Mouse (Mus musculus): Measurements from ENCODE around the gene Tmem248. TPM values are rescaled to one million over a fixed set of nuclear protein-coding genes. Genes with fewer than 3 reads are reported as not detected.
A peak's percentile ranks its signal among the peaks of the same experiment; 100 is the strongest.

Tmem248 gene
- 10 to 100 TPM; 41.3 to 41.7 TPM for total RNA-seq (2021)

GRCm38 (mm10) chr5:130216781-130217180 lies at the start of gene Tmem248:
Gene Tmem248 (plus strand): TSS chr5:130217081.
- no peak for DNase-seq
- intact Hi-C loops (cut with DNase I): no loop called here

GRCm38 (mm10) chr5:130169109-130169508 lies 47.8 kb upstream of the Tmem248 start:
- DNase-seq: peak in 1 of 2 experiments; percentile 23
- intact Hi-C loops (cut with DNase I): no loop called here

DNA sequence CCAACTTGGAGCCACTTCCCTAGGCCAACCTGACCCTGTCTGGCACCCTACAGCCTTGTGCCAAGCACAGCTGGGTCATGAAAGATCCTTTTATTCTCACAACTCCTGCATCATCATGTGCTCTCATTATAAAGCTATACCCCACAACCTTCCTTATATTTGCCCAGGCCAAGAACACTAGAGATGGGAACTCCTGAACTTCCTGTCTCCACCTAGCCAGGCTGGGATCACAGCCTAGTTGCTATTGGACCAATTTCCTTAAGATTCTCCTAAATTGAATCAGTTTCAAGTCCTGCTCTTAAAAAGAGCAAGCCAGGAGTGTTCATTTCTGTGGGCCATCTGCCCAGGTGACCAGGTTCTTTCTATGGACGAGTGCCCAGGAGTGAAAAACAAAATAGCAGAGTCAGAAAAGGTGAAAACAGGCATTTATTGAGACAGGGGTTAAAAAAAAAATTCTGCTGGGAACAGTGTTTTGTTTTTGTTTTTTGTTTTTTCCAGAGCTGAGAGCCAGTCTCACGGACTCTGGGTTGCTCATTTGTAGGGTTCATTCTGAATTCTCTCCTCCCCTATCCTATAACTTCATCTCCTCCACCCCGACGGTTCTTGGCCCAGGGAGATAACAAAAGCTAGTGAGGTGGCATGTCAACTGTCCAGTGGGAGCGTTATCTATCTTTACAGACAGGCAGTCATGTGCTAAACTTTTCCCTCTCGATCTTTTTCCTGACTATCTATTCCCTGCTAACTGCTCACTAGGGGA lies 46.0 kb upstream of the Tmem248 start:
- DNase-seq: no peak
- intact Hi-C loops (cut with DNase I): loop anchor here (5.0 kb wide), 1 partner anchor 51 kb away; no protein-coding TSS in a partner anchor

- peak; percentile 97 to 98 for DNase-seq
- intact Hi-C loops (cut with DNase I): loop anchor here (5.0 kb wide), 1 partner anchor 51 kb away; no protein-coding TSS in a partner anchor
Measured at GRCm38 (mm10) chr5:130171423-130171954, 45.4 kb upstream of the Tmem248 start, which contains the start of gene Rabgef1. Gene Rabgef1 (plus strand): TSS chr5:130171798.

- intact Hi-C loops (cut with DNase I): loop anchor here (5.0 kb wide), 1 partner anchor 50 kb away; no protein-coding TSS in a partner anchor
- DNase-seq: peak in 1 of 2 experiments; percentile 73
Measured at GRCm38 (mm10) chr5:130171956-130172601, 44.8 kb upstream of the Tmem248 start.

DNA sequence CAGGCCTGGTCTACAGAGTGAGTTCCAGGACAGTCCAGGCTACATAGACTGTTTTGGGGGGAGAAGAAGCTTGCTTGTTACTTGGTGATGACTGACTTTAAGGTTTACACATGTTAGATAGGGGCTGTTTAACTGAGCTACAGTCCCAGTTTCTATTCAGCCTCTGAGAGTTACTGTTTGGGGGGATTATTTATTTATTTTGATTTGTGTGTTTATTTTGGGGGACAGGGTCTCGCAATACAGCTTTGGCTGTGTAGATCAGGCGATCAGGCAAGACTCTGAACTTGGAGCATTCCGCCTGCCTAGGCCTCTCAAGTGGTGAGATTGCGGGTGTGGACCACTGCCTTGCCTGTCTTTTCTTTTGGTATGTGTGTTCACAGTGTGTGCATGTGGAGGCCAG lies 43.9 kb upstream of the Tmem248 start:
- no peak for DNase-seq
- intact Hi-C loops (cut with DNase I): loop anchor here (5.0 kb wide), 1 partner anchor 49 kb away; no protein-coding TSS in a partner anchor

DNA sequence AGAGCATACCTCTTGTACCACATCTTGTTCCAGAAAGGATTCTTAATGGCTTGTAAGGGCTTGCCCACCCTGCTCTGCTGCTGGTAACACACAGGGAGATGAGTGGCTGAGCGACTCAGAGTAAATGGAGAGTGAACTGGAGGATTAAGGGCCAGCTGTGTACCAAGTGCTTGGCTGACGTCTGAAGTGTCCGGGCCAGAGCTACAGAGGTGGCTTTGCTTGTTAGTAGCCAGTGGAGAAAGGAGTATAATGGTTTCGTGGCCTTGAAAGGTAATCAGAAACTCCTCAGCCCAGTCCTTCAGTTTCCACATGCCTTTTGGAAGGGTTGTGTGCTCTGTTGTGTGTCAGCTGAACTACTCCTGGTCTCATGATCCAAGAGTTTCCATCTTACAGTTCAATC lies 39.0 kb upstream of the Tmem248 start:
- DNase-seq: no peak
- intact Hi-C loops (cut with DNase I): loop anchor here (5.0 kb wide), 1 partner anchor 74 kb away; no protein-coding TSS in a partner anchor

DNA sequence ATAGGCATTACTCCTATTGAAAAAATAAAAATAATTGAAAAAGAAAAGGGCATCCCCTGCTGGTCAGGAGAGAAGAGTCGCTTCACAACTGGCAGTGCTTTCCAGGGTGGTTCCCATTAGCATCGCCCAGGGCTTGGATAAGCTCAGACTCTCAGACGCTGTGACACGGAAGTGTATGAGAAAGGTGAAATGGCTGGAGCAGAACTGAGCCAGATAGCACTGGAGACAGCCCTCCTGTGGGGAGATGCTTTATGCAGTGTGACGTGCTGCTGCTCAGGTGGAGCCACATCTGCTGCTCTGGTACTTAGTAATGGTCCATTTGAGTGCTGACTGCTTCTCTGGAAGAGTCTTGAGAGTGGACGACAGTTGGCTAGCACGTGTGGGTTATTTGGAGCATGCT lies 36.5 kb upstream of the Tmem248 start:
- DNase-seq: peak in 1 of 2 experiments; percentile 20
- intact Hi-C loops (cut with DNase I): no loop called here

GRCm38 (mm10) chr5:130181740-130182540 lies 34.9 kb upstream of the Tmem248 start:
- intact Hi-C loops (cut with DNase I): no loop called here

GRCm38 (mm10) chr5:130182541-130182821 lies 34.4 kb upstream of the Tmem248 start:
- DNase-seq: no peak
- intact Hi-C loops (cut with DNase I): no loop called here

More at GRCm38 (mm10) chr5:130181740-130182540, 34.9 kb upstream of the Tmem248 start:
- DNase-seq: no peak

GRCm38 (mm10) chr5:130184193-130184856 lies 32.6 kb upstream of the Tmem248 start:
- intact Hi-C loops (cut with DNase I): no loop called here
- DNase-seq: no peak

- DNase-seq: no peak
- intact Hi-C loops (cut with DNase I): no loop called here
Measured at GRCm38 (mm10) chr5:130185312-130185711, 31.6 kb upstream of the Tmem248 start.

GRCm38 (mm10) chr5:130187383-130187782 lies 29.5 kb upstream of the Tmem248 start:
- no peak for DNase-seq
- intact Hi-C loops (cut with DNase I): no loop called here

DNA sequence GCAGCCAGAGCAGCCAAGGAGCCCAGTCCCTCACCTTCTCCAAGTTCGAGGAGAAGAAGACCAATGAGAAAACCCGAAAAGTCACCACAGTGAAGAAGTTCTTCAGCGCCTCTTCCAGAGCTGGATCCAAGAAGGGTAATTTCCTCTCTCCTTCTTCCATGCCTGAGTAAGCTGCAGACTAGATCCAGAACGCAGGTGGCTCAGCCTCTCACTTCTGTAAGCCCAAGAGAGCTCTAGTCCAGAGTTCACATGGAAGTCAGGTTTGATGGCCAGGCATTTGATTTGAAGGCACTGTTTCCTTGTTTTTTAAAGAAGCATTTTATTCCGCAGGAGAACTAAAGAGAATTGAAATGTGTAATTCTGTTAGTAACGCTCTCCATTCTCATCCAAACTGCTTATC lies 26.0 kb upstream of the Tmem248 start:
- DNase-seq: no peak
- intact Hi-C loops (cut with DNase I): no loop called here

- no peak for DNase-seq
- intact Hi-C loops (cut with DNase I): no loop called here
Measured at GRCm38 (mm10) chr5:130191865-130192264, 25.0 kb upstream of the Tmem248 start.

DNA sequence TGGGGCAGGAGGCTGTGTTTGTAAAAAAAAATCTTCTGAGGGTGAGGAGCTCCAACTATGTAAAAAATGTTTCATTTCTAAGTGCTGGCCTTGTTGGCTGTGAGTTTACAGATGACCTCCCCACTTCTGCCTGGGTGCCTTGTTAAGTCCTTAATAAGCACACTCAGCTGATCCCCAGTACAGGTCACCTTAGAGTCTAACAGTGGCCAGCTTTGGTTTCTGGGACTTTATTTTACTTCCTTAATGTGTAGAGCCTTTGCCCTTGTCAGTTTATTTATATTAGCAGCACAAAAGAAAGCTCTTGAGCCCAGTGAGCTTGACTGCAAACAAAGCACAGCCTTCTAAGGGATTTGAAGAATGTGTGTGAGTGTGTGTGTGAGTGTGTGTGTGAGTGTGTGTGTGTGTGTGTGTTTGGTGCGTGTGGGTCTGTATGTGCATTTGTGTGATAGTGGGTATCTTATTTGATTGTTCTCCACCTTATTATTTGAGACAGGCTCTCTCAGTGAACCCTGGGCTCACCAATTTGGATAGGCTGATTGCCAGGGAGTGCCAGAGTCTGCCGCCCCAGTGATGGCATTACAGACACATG lies 24.4 kb upstream of the Tmem248 start:
- DNase-seq: no peak
- intact Hi-C loops (cut with DNase I): no loop called here

DNA sequence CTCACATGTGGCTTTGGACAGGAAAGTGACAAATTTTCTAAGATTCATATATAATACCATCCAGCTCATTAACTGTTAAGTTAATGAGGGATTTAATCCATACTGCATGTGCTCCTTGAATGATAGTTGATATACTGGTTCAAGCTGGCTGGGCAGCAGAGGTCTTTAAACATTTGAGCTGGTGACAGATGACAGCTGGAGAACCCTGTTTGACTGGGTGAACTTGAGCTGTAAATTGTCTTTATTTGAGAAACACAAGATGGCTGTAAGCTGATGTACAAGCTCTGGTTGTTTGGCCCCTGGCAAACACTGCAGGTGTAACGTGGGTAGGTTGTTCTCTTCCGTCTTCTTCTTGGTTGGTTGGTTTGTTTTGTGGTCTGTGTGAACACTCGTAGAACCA lies 23.1 kb upstream of the Tmem248 start:
- intact Hi-C loops (cut with DNase I): no loop called here
- DNase-seq: no peak

DNA sequence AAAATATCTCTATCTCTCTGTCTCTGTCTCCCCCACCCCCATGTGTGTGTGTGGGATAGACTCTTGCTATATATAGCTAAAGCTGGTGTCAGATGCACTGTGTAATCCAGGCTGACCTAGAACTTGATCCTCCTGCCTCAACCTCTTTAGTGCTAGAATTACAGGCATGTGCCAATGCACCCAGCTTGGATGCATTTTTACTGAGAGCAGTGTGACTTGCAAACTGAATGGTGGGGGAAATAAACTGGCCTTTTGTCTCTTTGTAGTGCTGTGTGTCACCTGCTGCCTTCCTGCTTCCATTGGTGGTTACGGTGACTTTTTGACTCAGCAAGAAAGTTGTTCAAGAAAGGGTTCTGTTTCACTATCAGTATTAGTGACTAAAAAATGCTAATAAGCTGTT lies 20.6 kb upstream of the Tmem248 start:
- DNase-seq: no peak
- intact Hi-C loops (cut with DNase I): no loop called here

DNA sequence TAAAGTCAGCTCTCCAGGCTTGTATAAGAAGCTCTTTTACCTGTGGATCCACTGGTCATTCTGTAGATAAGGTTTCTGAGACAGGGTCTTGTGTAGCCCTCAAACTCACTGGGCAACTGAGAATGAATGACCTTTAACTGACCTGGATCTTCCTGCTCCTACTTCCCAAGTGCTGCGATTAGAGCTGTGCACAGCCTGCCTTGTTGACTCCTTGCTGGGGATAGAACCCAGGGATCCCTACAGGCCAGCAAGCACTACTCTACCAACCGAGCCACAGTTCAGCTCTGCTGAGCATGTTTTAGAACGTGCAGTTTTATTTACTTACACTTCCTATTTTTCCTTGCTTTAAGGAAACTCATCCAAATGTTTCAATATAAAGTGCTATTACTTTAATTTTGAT lies 19.4 kb upstream of the Tmem248 start:
- intact Hi-C loops (cut with DNase I): no loop called here
- no peak for DNase-seq

DNA sequence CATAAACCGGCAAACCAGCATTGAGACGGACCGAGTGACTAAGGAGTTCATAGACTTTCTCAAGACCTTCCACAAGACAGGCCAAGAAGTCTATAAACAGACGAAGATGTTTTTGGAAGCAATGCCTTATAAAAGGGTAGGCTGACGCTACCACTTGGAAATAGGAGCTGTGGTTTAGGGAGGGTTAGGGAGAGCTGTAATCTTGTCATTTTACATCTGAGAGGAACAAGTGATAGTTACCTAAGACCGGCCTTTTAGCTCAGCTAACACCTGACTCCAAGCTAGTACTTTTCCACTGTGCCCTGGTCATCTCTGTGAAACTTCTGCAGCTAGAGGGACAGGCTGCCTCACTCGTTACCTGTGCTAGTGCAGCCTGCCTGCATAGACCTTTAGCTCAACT lies 18.9 kb upstream of the Tmem248 start:
- intact Hi-C loops (cut with DNase I): no loop called here
- DNase-seq: no peak

Data from heart, postnatal 10 days (tissue).